Mouse (Mus musculus) lung, embryonic 15.5 days (tissue): ENCODE results near the gene Krtap17-1. TPM values are rescaled to one million over a fixed set of nuclear protein-coding genes. Genes with fewer than 3 reads are reported as not detected.

ENCODE experiments used
- ATAC-seq: fragments of 200-750 bp; cut with Nextera tagmentation; 2 replicates; pipeline ENCODE4 v1.8.0; 2017; ENCODE audit warnings: moderate number of reproducible peaks, borderline replicate concordance; ENCODE audit not compliant: low FRiP score, low TSS enrichment; ENCODE audit errors: extremely low read depth
- H3K27ac ChIP-seq: fragments of 300-500 bp; sonication (generic); 2 replicates; pipeline ENCODE4 v1.5.1; 2015; ENCODE audit warnings: moderate library complexity, mild to moderate bottlenecking, inconsistent platforms
- H3K27me3 ChIP-seq: fragments of 300-500 bp; sonication (generic); 2 replicates; pipeline ENCODE4 v1.6.1; 2015; ENCODE audit warnings: inconsistent platforms
- H3K36me3 ChIP-seq: fragments of 300-500 bp; sonication (generic); 2 replicates; pipeline ENCODE4 v1.6.1; 2015; ENCODE audit warnings: inconsistent platforms
- H3K4me1 ChIP-seq: fragments of 300-500 bp; sonication (generic); 2 replicates; pipeline ENCODE4 v1.6.1; 2015; ENCODE audit warnings: inconsistent platforms
- H3K4me2 ChIP-seq: fragments of 300-500 bp; sonication (generic); 2 replicates; pipeline ENCODE4 v1.6.1; 2015; ENCODE audit warnings: inconsistent platforms, mild to moderate bottlenecking, moderate library complexity
- H3K4me3 ChIP-seq: fragments of 300-500 bp; sonication (generic); 2 replicates; pipeline ENCODE4 v1.5.1; 2015; ENCODE audit warnings: mild to moderate bottlenecking, inconsistent platforms
- H3K9ac ChIP-seq: fragments of 300-500 bp; sonication (generic); 2 replicates; pipeline ENCODE4 v1.6.1; 2015; ENCODE audit warnings: inconsistent platforms
- H3K9me3 ChIP-seq: fragments of 300-500 bp; sonication (generic); 2 replicates; pipeline ENCODE4 v1.6.1; 2016; ENCODE audit warnings: inconsistent platforms
- WGBS: fragments of 180-500 bp; shearing (Covaris S2); methylation state at CpG from one replicate; pipeline ENCODE4 v1.1.7; 2015; 5-methylcytosine and 5-hydroxymethylcytosine counted together
- polyA plus RNA-seq: library from polyadenylated mRNA; unstranded; fragments of >200 nt; fragmentation: Nextera tagmentation; extraction: Ambion mirVana; gene quantifications from 2 replicates; pipeline ENCODE4 v1.2.1, GENCODE M21; 2015

Gene Krtap17-1
- polyA plus RNA-seq, 1 experiment from 2014 or later = 1.6 TPM

GRCm38 (mm10) chr11:99948175-99948574 is 45.6 kb downstream of the Krtap17-1 start, which contains the start of gene Krtap9-5:
Gene Krtap9-5, plus strand, starts transcription at chr11:99948475.
- no peaks in the 10 kb centered on the region for H3K27me3 ChIP-seq
- H3K4me3 ChIP-seq = no peak within 1 kb of the TSS
- H3K9ac ChIP-seq = no peak within 1 kb of the TSS
- H3K4me1 ChIP-seq = no peaks in the 10 kb centered on the region
- WGBS = 85% methylated on average over 2 of the region's 2 CpGs
- no peaks in the 10 kb centered on the region for H3K9me3 ChIP-seq
- no peaks in the 10 kb centered on the region for H3K36me3 ChIP-seq
- H3K27ac ChIP-seq = no peak within 1 kb of the TSS
- no peak within 1 kb of the TSS for H3K4me2 ChIP-seq
- ATAC-seq = no peak

Other genes with a start within 250 kb of the Krtap17-1 start
- not detected in 2 replicates for gene Gm11595, start 221.1 kb downstream of the Krtap17-1 start, polyA plus RNA-seq
- not detected in 2 replicates for gene Krtap4-8, start 213.3 kb downstream of the Krtap17-1 start, polyA plus RNA-seq
- gene Krtap4-9, start 208.8 kb downstream of the Krtap17-1 start, polyA plus RNA-seq = not detected in 2 replicates
- not detected in 2 replicates for gene Gm11596, start 200.5 kb downstream of the Krtap17-1 start, polyA plus RNA-seq
- gene Gm11569, start 195.1 kb downstream of the Krtap17-1 start, polyA plus RNA-seq = not detected in 2 replicates
- gene Gm11554, start 189.5 kb downstream of the Krtap17-1 start, polyA plus RNA-seq = not detected in 2 replicates
- gene Krtap4-13, start 184.1 kb downstream of the Krtap17-1 start, polyA plus RNA-seq = not detected in 2 replicates
- not detected in 2 replicates for gene Gm11564, start 178.3 kb downstream of the Krtap17-1 start, polyA plus RNA-seq
- not detected in 2 replicates for gene 2300003K06Rik, start 155.9 kb downstream of the Krtap17-1 start, polyA plus RNA-seq
- gene Krtap4-16, start 142.4 kb downstream of the Krtap17-1 start, polyA plus RNA-seq = not detected in 2 replicates
- gene Gm11568, start 136.1 kb downstream of the Krtap17-1 start, polyA plus RNA-seq = not detected in 2 replicates
- gene Gm11559, start 129.5 kb downstream of the Krtap17-1 start, polyA plus RNA-seq = not detected in 2 replicates
- not detected in 2 replicates for gene Krtap9-1, start 120.6 kb downstream of the Krtap17-1 start, polyA plus RNA-seq
- not detected in 2 replicates for gene Gm11567, start 114.8 kb downstream of the Krtap17-1 start, polyA plus RNA-seq
- gene Krtap31-1, start 86.1 kb downstream of the Krtap17-1 start, polyA plus RNA-seq = not detected in 2 replicates
- not detected in 2 replicates for gene Gm11565, start 79.2 kb downstream of the Krtap17-1 start, polyA plus RNA-seq
- gene Krtap31-2, start 57.7 kb downstream of the Krtap17-1 start, polyA plus RNA-seq = not detected in 2 replicates
- gene Krtap9-5, start 45.5 kb downstream of the Krtap17-1 start, polyA plus RNA-seq = not detected in 2 replicates
- not detected in 2 replicates for gene Krtap29-1, start 14.9 kb downstream of the Krtap17-1 start, polyA plus RNA-seq
- not detected in 2 replicates for gene Krtap16-1, start 7.4 kb downstream of the Krtap17-1 start, polyA plus RNA-seq
- not detected in 2 replicates for gene Krt33a, start 22.2 kb upstream of the Krtap17-1 start, polyA plus RNA-seq
- gene Krt33b, start 35.9 kb upstream of the Krtap17-1 start, polyA plus RNA-seq = not detected in 2 replicates
- 0.34 TPM in 1 of 2 replicates, not detected in the other for gene Krt34, start 47.6 kb upstream of the Krtap17-1 start, polyA plus RNA-seq
- gene Krt31, start 56.6 kb upstream of the Krtap17-1 start, polyA plus RNA-seq = 0.10 TPM in 1 of 2 replicates, not detected in the other
- gene Krt32, start 94.2 kb upstream of the Krtap17-1 start, polyA plus RNA-seq = not detected in 2 replicates
- not detected in 2 replicates for gene Krt35, start 102.2 kb upstream of the Krtap17-1 start, polyA plus RNA-seq
- gene Krt36, start 111.6 kb upstream of the Krtap17-1 start, polyA plus RNA-seq = 0.13 and 0.20 TPM in 2 replicates
- gene Krt13, start 127.6 kb upstream of the Krtap17-1 start, polyA plus RNA-seq = 4.0 and 7.4 TPM in 2 replicates
- gene Krt15, start 141.9 kb upstream of the Krtap17-1 start, polyA plus RNA-seq = 49.1 and 59.3 TPM in 2 replicates
- 253 and 264 TPM in 2 replicates for gene Krt19, start 154.7 kb upstream of the Krtap17-1 start, polyA plus RNA-seq
- gene Krt9, start 199.3 kb upstream of the Krtap17-1 start, polyA plus RNA-seq = not detected in 2 replicates
- gene Krt14, start 213.6 kb upstream of the Krtap17-1 start, polyA plus RNA-seq = 1.2 and 2.6 TPM in 2 replicates